Mouse (Mus musculus) lung, postnatal 10 days (tissue): ENCODE measurements at regions not wholly inside any gene's neighbourhood (a gene's known extent, or its start where the extent isn't known, plus 50 kb on each side); places are given as distances from the start of the nearest gene placed in this dataset.

Experiments
- DNase-seq: peaks from one replicate; pipeline ENCODE4 v3.0.0; 2021

DNA sequence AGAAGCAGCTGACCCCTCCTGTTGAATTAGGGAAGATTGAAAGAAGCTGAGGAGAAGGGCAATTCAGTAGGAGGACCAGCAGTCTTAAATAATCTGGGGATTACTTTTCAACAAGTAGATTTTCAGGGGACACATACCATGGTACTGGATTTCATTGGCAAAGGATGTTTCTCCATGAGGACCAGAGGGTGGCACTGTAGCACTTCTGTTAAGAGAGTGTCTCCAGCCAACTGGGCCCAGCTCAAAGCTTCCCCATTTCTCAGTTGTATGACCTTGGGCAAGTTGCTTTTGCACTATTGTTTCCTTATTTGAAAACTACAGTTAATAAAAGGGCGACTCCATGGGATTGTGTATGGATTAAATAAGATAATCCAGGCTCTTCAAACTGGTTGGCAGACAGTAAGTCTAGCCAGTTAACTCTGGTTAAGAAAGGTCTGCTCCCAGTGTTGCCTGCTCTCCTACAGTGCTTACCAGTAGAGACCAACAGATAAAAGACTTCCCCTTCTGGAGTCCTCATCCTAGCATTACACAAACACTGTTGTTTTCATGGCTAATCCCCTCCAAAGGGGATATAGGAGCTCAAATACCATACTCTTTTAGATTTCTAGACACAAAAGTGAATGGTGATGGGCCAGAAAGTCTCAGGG, 259.9 kb downstream of the Stim2 start:
- DNase-seq = peak; percentile 35

DNA sequence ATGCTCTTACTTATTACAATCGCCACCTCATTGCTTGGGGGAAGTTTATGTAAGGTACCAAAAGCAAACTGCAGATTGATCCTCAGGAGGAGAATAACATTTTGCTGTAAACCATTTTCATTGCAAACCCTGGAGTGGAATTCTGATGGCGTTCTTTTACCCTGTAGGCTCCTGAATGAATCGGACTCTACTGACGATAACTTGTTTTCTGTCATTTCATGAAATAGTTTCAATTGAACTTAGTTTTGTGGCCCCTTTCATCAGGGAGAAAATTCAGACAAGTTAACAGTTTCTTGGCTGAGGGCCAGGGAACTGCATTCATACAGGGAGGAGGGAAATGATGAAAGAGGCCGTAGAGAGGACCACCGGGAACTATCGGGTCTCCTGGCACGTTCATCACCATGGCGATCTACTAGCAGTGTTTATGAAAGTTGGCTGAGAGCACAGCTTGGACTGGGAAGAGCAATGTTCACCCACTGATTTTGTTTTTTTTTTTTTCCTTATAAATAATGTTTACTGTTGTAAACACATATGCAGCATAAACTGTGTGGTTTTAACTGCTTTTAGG, 266.7 kb downstream of the Stim2 start:
- peak; percentile 27 for DNase-seq

- DNase-seq = no peak
These were observed 269.7 kb downstream of the Stim2 start for GRCm38 (mm10) chr5:54267905-54268590.

- no peak for DNase-seq
These were observed 281.1 kb downstream of the Stim2 start for GRCm38 (mm10) chr5:54279357-54279756.

DNA sequence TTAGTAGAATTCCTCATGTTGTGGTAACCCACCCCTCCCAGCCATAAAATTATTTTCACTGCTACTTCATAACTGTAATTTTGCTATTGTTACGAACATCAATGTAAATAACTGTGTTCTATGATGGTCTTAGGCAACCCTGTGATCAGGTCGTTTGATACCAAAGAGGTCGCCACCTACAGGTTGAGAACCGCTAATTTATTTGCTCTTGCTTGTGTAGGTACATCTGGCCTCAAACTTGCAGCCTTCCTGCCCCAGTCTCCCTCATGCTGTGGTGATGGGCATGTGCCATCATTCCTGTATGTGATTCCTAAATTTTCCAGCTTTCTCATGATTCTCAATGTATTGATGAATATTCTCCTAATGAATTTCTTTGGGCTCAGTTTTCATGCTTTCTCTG, 282.4 kb downstream of the Stim2 start:
- DNase-seq = no peak

GRCm38 (mm10) chr5:54281121-54281520, 282.8 kb downstream of the Stim2 start:
- DNase-seq = no peak

- peak; percentile 2 for DNase-seq
These were observed 292.2 kb downstream of the Stim2 start for GRCm38 (mm10) chr5:54290372-54291080.

GRCm38 (mm10) chr5:54291940-54292339, 293.6 kb downstream of the Stim2 start:
- DNase-seq = no peak

DNA sequence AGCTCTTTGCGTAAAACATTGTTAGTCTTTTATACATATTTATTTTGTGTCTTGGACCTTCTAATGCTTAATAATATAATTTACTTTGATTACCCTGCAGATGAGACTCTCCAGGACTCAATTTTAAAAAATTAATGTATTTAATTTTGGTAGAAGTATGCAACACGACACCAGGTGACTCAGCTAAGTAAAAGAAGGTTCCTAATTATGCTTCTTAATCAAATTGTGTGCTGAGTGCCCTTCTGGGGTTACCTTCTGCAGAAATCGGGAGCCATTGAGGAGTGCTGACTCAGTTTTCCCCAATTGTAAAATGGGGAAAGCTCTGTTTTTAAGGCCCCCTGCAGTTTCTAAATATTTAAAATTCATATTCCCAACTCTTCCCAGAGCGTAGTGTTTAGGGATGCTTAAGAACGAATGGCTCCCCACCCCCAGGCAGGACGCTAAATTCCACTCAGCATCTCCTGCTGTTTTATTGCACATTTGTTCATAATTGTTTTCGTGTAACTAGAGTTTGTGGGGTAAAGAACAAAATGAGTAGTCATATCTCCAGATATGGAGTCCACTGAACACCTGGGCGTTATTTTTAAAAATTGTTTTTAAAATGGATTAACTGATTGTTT, 315.5 kb downstream of the Stim2 start:
- DNase-seq = no peak

- DNase-seq = no peak
These were observed 332.1 kb downstream of the Stim2 start for GRCm38 (mm10) chr5:54330415-54330814.

DNA sequence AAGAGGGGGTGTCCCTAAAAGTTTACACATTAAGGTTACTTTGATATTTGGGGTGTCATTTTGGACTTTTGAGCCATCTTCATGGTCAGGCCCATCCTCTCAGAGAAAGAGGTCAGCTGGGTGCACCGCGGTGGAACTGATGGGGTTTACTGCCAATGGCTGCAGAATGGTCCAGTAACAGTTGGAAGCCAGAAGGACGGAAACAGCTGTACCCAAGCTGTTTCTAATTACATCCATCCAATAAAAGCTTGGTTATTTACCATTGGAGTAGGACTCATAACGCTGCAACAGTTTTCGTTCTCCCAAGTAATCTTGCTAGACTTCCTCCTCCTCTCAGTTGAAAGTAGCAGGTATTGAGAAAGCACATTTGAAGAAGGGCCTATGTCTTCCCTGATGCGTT, 344.7 kb downstream of the Stim2 start:
- no peak for DNase-seq

GRCm38 (mm10) chr5:54343432-54343831, 345.1 kb downstream of the Stim2 start:
- no peak for DNase-seq

DNA sequence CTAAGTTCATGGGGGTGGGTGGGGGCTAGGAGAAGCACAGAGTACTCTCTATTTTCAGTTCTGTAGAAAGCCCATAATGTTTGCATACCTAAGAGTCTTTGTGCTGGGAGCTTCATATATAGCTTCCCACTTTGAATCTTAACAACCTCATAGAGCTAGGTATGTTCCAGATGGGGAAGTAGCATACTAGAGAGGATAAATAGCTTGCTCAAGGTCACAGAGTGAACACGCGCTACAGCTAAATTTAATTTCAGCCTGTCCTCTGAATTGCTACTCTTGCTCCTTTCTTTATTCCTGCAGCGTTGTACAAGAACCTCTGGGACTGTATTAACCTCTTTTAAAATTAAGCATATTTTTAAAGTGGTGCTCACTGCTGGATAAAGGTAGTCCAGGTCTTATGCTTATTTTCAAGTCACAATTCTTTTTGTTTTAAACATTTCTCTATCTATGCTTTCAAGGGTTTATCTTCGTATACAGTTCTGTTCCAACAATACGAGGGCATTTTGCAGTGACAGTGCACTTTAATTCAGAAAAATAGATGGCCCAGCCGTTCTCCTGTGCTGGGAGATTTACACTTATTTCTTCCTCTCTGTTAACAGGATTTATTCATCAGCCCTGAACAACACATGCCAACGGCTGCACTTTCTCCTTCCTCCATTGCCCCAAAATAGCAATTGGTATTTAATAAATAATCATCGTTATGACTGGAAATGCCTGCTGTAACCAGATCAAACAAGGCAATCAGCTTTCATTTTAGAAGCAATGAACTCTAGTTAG, 350.7 kb downstream of the Stim2 start:
- DNase-seq = no peak

GRCm38 (mm10) chr5:54349775-54350332, 351.6 kb downstream of the Stim2 start:
- DNase-seq = no peak

GRCm38 (mm10) chr5:54356105-54356504, 357.8 kb downstream of the Stim2 start:
- no peak for DNase-seq

GRCm38 (mm10) chr5:54357501-54357900, 359.2 kb downstream of the Stim2 start:
- no peak for DNase-seq

DNA sequence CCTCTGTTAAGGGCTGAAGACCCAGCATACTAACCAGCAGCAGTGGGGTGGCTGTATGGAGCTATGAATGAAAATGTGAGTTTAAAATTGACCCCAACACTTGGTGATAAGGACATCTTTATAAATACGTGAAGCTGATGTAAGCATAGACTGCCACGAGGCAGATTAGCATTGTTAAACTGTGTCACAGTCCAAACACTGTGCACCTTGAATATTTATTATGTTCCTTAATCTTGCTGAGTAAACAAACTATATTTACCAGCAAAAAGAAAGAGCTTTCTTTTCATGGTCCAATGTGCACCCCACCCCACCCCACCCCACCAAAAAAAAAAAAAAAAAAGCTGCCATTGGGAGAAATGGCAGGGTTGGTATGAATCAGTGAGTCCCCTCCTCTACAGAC, 359.9 kb downstream of the Stim2 start:
- no peak for DNase-seq
